Mouse (Mus musculus): Measurements from ENCODE around the gene Gucy2c. TPM values are rescaled to one million over a fixed set of nuclear protein-coding genes. Genes with fewer than 3 reads are reported as not detected.

The Gucy2c gene
- polyA plus RNA-seq, 1 experiment, result not detected

GRCm38 (mm10) chr6:136653331-136653730, 128.2 kb downstream of the Gucy2c start:
- WGBS, result 74% methylated on average over 5 of the region's 5 CpGs
- TF ChIP-seq POLR2A (IDR thresholded peaks at IDR 0.05; ENCODE audit: insufficient read depth, low read depth, low read length) (no peak), CTCF (IDR thresholded peaks at IDR 0.05; ENCODE audit: insufficient read depth, low read depth, low read length) (no peak)
- no peaks in the 10 kb centered on the region for H3K4me1 ChIP-seq (ENCODE audit: control insufficient read depth, insufficient read depth, low read length)
- H3K27ac ChIP-seq (ENCODE audit: insufficient read depth, low read depth, low read length), result no peak overlapping the region
- H3K4me3 ChIP-seq (ENCODE audit: insufficient read depth, low read depth, low read length), result no peak overlapping the region

- peaks cover 5% of the 10 kb centered on the region for H3K4me1 ChIP-seq (ENCODE audit: control insufficient read depth, insufficient read depth, low read length)
- TF ChIP-seq POLR2A (IDR thresholded peaks at IDR 0.05; ENCODE audit: insufficient read depth, low read depth, low read length) (no peak), CTCF (IDR thresholded peaks at IDR 0.05; ENCODE audit: insufficient read depth, low read depth, low read length) (no peak)
- no peak overlapping the region for H3K27ac ChIP-seq (ENCODE audit: insufficient read depth, low read depth, low read length)
- 85% methylated on average over 8 of the region's 8 CpGs for WGBS
- H3K4me3 ChIP-seq (ENCODE audit: insufficient read depth, low read depth, low read length), result no peak overlapping the region
Observed at GRCm38 (mm10) chr6:136650664-136651063, 130.9 kb downstream of the Gucy2c start.

GRCm38 (mm10) chr6:136647455-136647861, 134.1 kb downstream of the Gucy2c start:
- H3K4me1 ChIP-seq (ENCODE audit: control insufficient read depth, insufficient read depth, low read length), result peaks cover 5% of the 10 kb centered on the region
- TF ChIP-seq POLR2A (IDR thresholded peaks at IDR 0.05; ENCODE audit: insufficient read depth, low read depth, low read length) (no peak), CTCF (IDR thresholded peaks at IDR 0.05; ENCODE audit: insufficient read depth, low read depth, low read length) (no peak)
- no peak overlapping the region for H3K4me3 ChIP-seq (ENCODE audit: insufficient read depth, low read depth, low read length)
- WGBS, result 83% methylated on average over 10 of the region's 10 CpGs
- H3K27ac ChIP-seq (ENCODE audit: insufficient read depth, low read depth, low read length), result no peak overlapping the region

Other genes starting within 250 kb of the Gucy2c start
- not detected in 2 replicates for gene Plbd1, start 119.8 kb downstream of the Gucy2c start, polyA plus RNA-seq (2012; ENCODE audit: insufficient read depth, insufficient read length, low replicate concordance, missing spikeins)
- gene Hist4h4, start 22.6 kb upstream of the Gucy2c start, polyA plus RNA-seq (2012; ENCODE audit: insufficient read depth, insufficient read length, low replicate concordance, missing spikeins), result not detected in 2 replicates
- gene H2afj, start 26.5 kb upstream of the Gucy2c start, polyA plus RNA-seq (2012; ENCODE audit: insufficient read depth, insufficient read length, low replicate concordance, missing spikeins), result not detected in 2 replicates
- not detected in 2 replicates for gene BC049715, start 45.9 kb upstream of the Gucy2c start, polyA plus RNA-seq (2012; ENCODE audit: insufficient read depth, insufficient read length, low replicate concordance, missing spikeins)
- 319 and 436 TPM in 2 replicates for gene Wbp11, start 46.5 kb upstream of the Gucy2c start, polyA plus RNA-seq (2012; ENCODE audit: insufficient read depth, insufficient read length, low replicate concordance, missing spikeins)
- gene Smco3, start 53.7 kb upstream of the Gucy2c start, polyA plus RNA-seq (2012; ENCODE audit: insufficient read depth, insufficient read length, low replicate concordance, missing spikeins), result not detected in 2 replicates
- gene Art4, start 76.0 kb upstream of the Gucy2c start, polyA plus RNA-seq (2012; ENCODE audit: insufficient read depth, insufficient read length, low replicate concordance, missing spikeins), result not detected in 2 replicates
- gene Mgp, start 94.1 kb upstream of the Gucy2c start, polyA plus RNA-seq (2012; ENCODE audit: insufficient read depth, insufficient read length, low replicate concordance, missing spikeins), result not detected in 2 replicates
- not detected in 2 replicates for gene Erp27, start 140.4 kb upstream of the Gucy2c start, polyA plus RNA-seq (2012; ENCODE audit: insufficient read depth, insufficient read length, low replicate concordance, missing spikeins)
- gene Pde6h, start 142.1 kb upstream of the Gucy2c start, polyA plus RNA-seq (2012; ENCODE audit: insufficient read depth, insufficient read length, low replicate concordance, missing spikeins), result not detected in 2 replicates
- 393 TPM in 1 of 2 replicates, not detected in the other for gene Arhgdib, start 160.1 kb upstream of the Gucy2c start, polyA plus RNA-seq (2012; ENCODE audit: insufficient read depth, insufficient read length, low replicate concordance, missing spikeins)

All from olfactory bulb, adult 2 months (tissue).